Mouse (Mus musculus): ENCODE data around the gene Gm26920. TPM values are rescaled to one million over a fixed set of nuclear protein-coding genes. Genes with fewer than 3 reads are reported as not detected.

The Gm26920 gene
- polyA plus RNA-seq, 1 experiment, result not detected

DNA sequence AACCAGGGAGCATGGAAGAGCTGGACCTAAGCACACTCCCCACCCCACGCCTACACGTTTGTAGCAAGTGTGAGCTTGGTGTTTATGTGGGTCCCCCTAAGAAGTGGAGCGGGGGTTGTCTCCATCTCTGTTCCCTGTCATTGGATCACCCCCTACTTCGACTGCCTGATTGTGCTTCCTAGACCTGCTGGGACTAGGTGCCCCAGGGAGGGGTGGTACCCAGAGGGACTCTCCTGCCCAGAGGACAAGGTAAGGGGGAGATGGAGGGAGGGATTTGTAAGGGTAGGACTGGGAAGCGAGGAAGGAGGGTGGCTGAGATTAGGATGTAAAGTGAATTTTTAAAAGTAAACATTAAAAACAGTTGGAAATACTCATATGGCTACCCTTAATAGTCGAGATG lies 805 bp downstream of the Gm26920 start:
- no peaks in the 10 kb centered on the region for H3K36me3 ChIP-seq (ENCODE audit: control insufficient read depth, insufficient read depth, low read length)
- TF ChIP-seq CTCF (IDR thresholded peaks at IDR 0.05; ENCODE audit: control insufficient read depth, insufficient read depth, insufficient replicate concordance, low read depth, low read length) (no peak), POLR2A (IDR thresholded peaks at IDR 0.05; ENCODE audit: control insufficient read depth, low read depth, low read length) (no peak)
- H3K4me1 ChIP-seq (ENCODE audit: control insufficient read depth, insufficient read depth, low read length), result peaks cover 14% of the 10 kb centered on the region
- H3K27me3 ChIP-seq (ENCODE audit: control insufficient read depth, insufficient read depth, low read length), result no peaks in the 10 kb centered on the region
- no peak overlapping the region for H3K27ac ChIP-seq (ENCODE audit: control insufficient read depth, insufficient read depth, low read depth, low read length)
- H3K4me3 ChIP-seq (ENCODE audit: control insufficient read depth, low read depth, low read length), result no peak overlapping the region

DNA sequence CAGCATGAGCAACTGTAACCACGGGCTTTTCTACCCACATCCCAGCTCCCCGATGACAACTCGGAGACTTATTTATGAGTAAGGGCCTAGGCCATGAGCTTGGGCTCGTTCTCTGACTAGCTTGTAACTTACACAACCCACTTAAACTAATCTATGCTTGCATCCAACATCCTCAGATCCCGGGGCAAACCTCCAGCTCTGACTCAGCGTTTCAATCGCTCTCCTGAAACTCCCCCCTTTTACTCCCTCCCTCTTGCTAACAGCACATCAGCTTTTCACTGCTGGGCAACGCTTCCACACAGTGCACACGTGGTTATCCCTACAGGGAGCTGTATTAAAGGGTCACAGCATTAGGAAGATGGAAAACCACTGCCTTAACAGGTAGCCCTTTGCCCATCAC lies 3.7 kb downstream of the Gm26920 start:
- peaks cover 10% of the 10 kb centered on the region for H3K4me1 ChIP-seq (ENCODE audit: control insufficient read depth, insufficient read depth, low read length)
- no peak overlapping the region for H3K4me3 ChIP-seq (ENCODE audit: control insufficient read depth, low read depth, low read length)
- H3K27ac ChIP-seq (ENCODE audit: control insufficient read depth, insufficient read depth, low read depth, low read length), result no peak overlapping the region
- TF ChIP-seq POLR2A (IDR thresholded peaks at IDR 0.05; ENCODE audit: control insufficient read depth, low read depth, low read length) (no peak), CTCF (IDR thresholded peaks at IDR 0.05; ENCODE audit: control insufficient read depth, insufficient read depth, insufficient replicate concordance, low read depth, low read length) (no peak)
- no peaks in the 10 kb centered on the region for H3K36me3 ChIP-seq (ENCODE audit: control insufficient read depth, insufficient read depth, low read length)
- no peaks in the 10 kb centered on the region for H3K27me3 ChIP-seq (ENCODE audit: control insufficient read depth, insufficient read depth, low read length)

DNA sequence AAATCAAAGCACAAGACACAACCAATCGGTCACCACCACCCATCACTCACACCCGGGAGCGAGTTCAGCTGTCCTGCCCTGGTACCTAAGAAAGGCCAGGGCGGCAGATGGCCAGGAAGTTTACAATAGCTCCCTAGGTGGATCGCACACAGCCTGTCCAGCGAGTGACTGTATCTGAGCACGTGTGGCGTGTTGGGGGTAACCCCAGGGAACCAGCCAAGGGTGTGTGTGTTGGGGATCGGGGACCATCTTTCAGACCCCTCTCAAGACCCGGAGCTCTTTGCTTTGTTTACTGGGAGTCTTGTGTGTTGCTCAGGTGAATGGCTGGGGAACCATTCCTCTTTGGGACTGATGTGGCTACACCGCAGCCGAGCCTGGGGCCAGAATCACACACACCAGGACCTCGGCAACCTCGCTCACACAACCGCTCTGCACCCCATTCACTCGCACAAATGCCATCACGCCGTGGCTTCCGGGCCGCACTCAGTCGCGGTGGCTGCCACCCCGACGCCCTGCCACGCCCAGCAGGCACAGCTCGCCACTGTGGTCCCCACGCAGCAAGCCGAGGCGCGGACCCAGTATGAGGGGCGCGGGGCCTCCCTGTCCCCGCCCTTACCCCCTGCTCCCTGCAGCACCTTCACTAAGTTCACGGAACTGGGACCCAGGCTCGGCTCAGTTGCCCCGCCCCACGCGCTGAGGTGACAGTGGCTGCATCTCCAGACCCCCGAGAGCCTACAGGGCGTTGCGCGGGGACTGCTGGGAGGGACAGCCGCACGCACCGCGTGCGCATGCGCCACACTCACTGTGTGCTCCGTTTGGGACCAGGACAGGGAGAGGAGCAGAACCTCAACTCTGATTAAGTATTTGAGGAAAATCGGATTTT lies 17.8 kb downstream of the Gm26920 start, which contains the start of gene Zfp82:
Gene Zfp82 (minus strand): TSS at position 755 of the 883 bp plus-strand sequence.
- TF ChIP-seq POLR2A (IDR thresholded peaks at IDR 0.05; ENCODE audit: control insufficient read depth, low read depth, low read length) (peak; percentile 44; the same call in 1 of the 2 replicates), CTCF (IDR thresholded peaks at IDR 0.05; ENCODE audit: control insufficient read depth, insufficient read depth, insufficient replicate concordance, low read depth, low read length) (no peak)
- Histone ChIP-seq H3K27ac (ENCODE audit: control insufficient read depth, insufficient read depth, low read depth, low read length) (peak within 1 kb of the TSS; percentile 7; the same call in 1 of the 2 replicates), H3K4me3 (ENCODE audit: control insufficient read depth, low read depth, low read length) (peak within 1 kb of the TSS; percentile 88), H3K27me3 (ENCODE audit: control insufficient read depth, insufficient read depth, low read length) (no peaks in the 10 kb centered on the region), H3K4me1 (ENCODE audit: control insufficient read depth, insufficient read depth, low read length) (peaks cover 9% of the 10 kb centered on the region), H3K36me3 (ENCODE audit: control insufficient read depth, insufficient read depth, low read length) (no peaks in the 10 kb centered on the region)

DNA sequence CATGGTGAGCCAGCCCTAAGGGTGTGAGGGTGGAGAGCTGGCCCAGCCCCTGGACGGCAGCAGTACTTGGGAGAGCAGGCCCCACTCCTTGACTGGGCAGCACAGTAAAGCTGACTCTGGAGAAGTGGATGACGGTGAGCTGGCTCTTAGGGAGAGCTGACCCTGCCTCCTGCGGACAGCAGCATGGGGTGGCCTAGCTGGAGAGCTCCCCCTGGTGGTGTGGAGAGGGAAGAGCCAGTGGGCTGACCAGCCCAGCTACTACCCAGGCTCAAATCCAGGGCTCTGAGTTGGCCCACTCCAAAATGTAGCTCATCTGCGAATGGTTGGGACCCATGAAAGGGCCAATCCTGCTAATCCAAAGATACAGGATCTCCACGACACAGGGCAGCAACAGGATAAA lies 25.6 kb downstream of the Gm26920 start:
- Histone ChIP-seq H3K27me3 (ENCODE audit: control insufficient read depth, insufficient read depth, low read length) (no peaks in the 10 kb centered on the region), H3K36me3 (ENCODE audit: control insufficient read depth, insufficient read depth, low read length) (no peaks in the 10 kb centered on the region), H3K27ac (ENCODE audit: control insufficient read depth, insufficient read depth, low read depth, low read length) (no peak overlapping the region), H3K4me3 (ENCODE audit: control insufficient read depth, low read depth, low read length) (no peak overlapping the region), H3K4me1 (ENCODE audit: control insufficient read depth, insufficient read depth, low read length) (no peaks in the 10 kb centered on the region)
- no peak for TF ChIP-seq POLR2A (IDR thresholded peaks at IDR 0.05; ENCODE audit: control insufficient read depth, low read depth, low read length)
- peak; percentile 43; the same call in 1 of the 2 replicates for TF ChIP-seq CTCF (IDR thresholded peaks at IDR 0.05; ENCODE audit: control insufficient read depth, insufficient read depth, insufficient replicate concordance, low read depth, low read length)

DNA sequence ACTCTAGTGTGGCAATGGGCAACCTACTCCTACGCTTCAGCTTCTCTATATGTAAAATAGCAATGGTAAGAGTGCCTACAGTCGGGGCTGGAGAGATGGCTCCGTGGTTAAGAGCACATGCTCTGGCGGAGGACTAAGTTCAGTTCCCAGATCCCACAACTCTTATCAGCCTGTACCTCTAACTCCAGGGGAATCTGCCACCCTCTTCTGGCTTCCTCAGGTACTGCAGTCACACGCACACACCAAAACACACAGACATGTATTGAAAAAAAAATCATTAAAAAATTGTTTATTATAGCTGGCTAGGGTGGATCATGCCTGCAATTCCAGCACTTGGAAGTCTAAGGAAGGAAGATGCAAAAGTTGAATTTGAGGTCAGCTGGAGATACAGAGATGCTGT lies 27.7 kb downstream of the Gm26920 start:
- TF ChIP-seq CTCF (IDR thresholded peaks at IDR 0.05; ENCODE audit: control insufficient read depth, insufficient read depth, insufficient replicate concordance, low read depth, low read length), result no peak; the same call in 1 of the 2 replicates
- no peak for TF ChIP-seq POLR2A (IDR thresholded peaks at IDR 0.05; ENCODE audit: control insufficient read depth, low read depth, low read length)
- H3K4me3 ChIP-seq (ENCODE audit: control insufficient read depth, low read depth, low read length), result no peak overlapping the region
- H3K27ac ChIP-seq (ENCODE audit: control insufficient read depth, insufficient read depth, low read depth, low read length), result no peak overlapping the region
- H3K27me3 ChIP-seq (ENCODE audit: control insufficient read depth, insufficient read depth, low read length), result no peaks in the 10 kb centered on the region
- no peaks in the 10 kb centered on the region for H3K4me1 ChIP-seq (ENCODE audit: control insufficient read depth, insufficient read depth, low read length)
- no peaks in the 10 kb centered on the region for H3K36me3 ChIP-seq (ENCODE audit: control insufficient read depth, insufficient read depth, low read length)

DNA sequence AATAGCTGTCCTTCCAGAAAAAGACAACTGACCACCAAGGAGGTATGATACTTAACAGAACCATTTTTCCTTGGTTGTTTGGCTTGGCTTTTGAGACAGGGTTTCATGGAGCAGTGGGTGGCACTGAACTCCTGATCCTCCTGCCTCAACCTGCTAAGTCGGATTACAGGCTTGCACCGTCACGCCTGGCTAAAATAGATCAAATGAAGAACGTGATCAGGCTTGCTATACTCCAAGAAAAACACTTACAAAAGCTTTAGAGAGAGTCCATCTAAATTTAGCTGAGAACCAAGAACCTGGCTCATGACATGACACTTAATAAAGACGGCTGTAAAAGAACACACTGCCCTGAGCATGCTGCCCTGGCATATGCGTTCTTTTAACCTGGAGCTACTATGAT lies 29.9 kb downstream of the Gm26920 start:
- Histone ChIP-seq H3K4me3 (ENCODE audit: control insufficient read depth, low read depth, low read length) (no peak overlapping the region), H3K4me1 (ENCODE audit: control insufficient read depth, insufficient read depth, low read length) (no peaks in the 10 kb centered on the region), H3K27me3 (ENCODE audit: control insufficient read depth, insufficient read depth, low read length) (no peaks in the 10 kb centered on the region), H3K36me3 (ENCODE audit: control insufficient read depth, insufficient read depth, low read length) (no peaks in the 10 kb centered on the region), H3K27ac (ENCODE audit: control insufficient read depth, insufficient read depth, low read depth, low read length) (no peak overlapping the region)
- TF ChIP-seq POLR2A (IDR thresholded peaks at IDR 0.05; ENCODE audit: control insufficient read depth, low read depth, low read length), result no peak
- no peak for TF ChIP-seq CTCF (IDR thresholded peaks at IDR 0.05; ENCODE audit: control insufficient read depth, insufficient read depth, insufficient replicate concordance, low read depth, low read length)

DNA sequence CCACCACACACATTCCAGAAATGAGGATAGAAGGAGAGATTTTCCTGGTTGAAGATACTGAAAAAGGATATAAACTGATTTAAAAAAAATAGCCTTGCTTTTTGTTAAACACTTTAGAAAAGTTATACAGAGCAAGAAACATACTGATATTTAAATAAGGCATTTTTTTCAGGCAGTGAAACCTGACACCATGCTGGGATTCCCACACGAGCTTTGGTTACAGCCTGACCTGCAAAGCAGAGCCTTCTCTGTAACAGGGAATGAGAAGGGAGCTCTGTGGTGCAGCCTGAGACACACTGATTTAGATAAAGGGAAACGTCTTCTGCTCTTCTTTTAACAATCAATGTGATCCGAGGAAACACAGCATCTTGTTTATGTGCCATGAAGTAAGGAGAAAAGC lies 36.6 kb downstream of the Gm26920 start:
- Histone ChIP-seq H3K4me3 (ENCODE audit: control insufficient read depth, low read depth, low read length) (no peak overlapping the region), H3K4me1 (ENCODE audit: control insufficient read depth, insufficient read depth, low read length) (peaks cover 2% of the 10 kb centered on the region), H3K36me3 (ENCODE audit: control insufficient read depth, insufficient read depth, low read length) (no peaks in the 10 kb centered on the region), H3K27ac (ENCODE audit: control insufficient read depth, insufficient read depth, low read depth, low read length) (no peak overlapping the region), H3K27me3 (ENCODE audit: control insufficient read depth, insufficient read depth, low read length) (no peaks in the 10 kb centered on the region)
- TF ChIP-seq CTCF (IDR thresholded peaks at IDR 0.05; ENCODE audit: control insufficient read depth, insufficient read depth, insufficient replicate concordance, low read depth, low read length) (no peak), POLR2A (IDR thresholded peaks at IDR 0.05; ENCODE audit: control insufficient read depth, low read depth, low read length) (no peak)
